35 mouse cellular contexts compared by ENCODE assay signal in genomic region chr11:12315670-12316069, GRCm38 (mm10).
DNase-seq lines count a peak whose midpoint lies in the region; ATAC-seq and TF ChIP-seq lines count a peak whose summit lies in the region.
"Had no signal": no experiment of that assay in that cellular context is flagged by ENCODE, and none has a peak within 500 bp of the region (broad histone marks: within the 10 kb centered on the region; RNA-seq: fewer than 3 reads in every experiment).

No protein-coding gene starts in this region.

- H3K9ac ChIP-seq in kidney, embryonic 16.5 days (replicated peaks; ENCODE audit: low read length): no peak overlapping the region
- no peak overlapping the region for H3K9ac ChIP-seq in heart, embryonic 13.5 days
- no peak overlapping the region for H3K9ac ChIP-seq in hindbrain, embryonic 12.5 days
- H3K9ac ChIP-seq: embryonic facial prominence, embryonic 15.5 days; forebrain, embryonic 12.5 days; forebrain, postnatal 0 days; hindbrain, embryonic 13.5 days; kidney, embryonic 15.5 days; liver, embryonic 12.5 days; liver, postnatal 0 days; midbrain, embryonic 15.5 days; neural tube, embryonic 15.5 days; stomach, embryonic 15.5 days had no signal

- no peak for TF ChIP-seq POLR2A in kidney, adult 2 months (IDR thresholded peaks at IDR 0.05; ENCODE audit: low read depth, low read length)

- H3K4me2 ChIP-seq in kidney, embryonic 16.5 days (replicated peaks; ENCODE audit: low read depth, low read length): no peak overlapping the region
- H3K4me2 ChIP-seq in heart, embryonic 13.5 days: no peak overlapping the region
- H3K4me2 ChIP-seq in hindbrain, embryonic 12.5 days (replicated peaks): no peak overlapping the region
- H3K4me2 ChIP-seq: embryonic facial prominence, embryonic 15.5 days; forebrain, embryonic 12.5 days; hindbrain, embryonic 13.5 days; kidney, embryonic 15.5 days; liver, embryonic 12.5 days; midbrain, embryonic 15.5 days; neural tube, embryonic 15.5 days; stomach, embryonic 15.5 days had no signal

- DNase-seq in gastrocnemius, adult 2 months: no peak
- no peak for DNase-seq in gastrocnemius, adult 8-10 months (ENCODE audit: low spot score in 2 of 2)
- peak; percentile 44 for DNase-seq in kidney, adult 2 months
- peak; percentile 28 to 31 for DNase-seq in heart, postnatal 10 days
- no peak for DNase-seq in left cerebral cortex, postnatal 10 days (ENCODE audit: extremely low spot score in 1 of 2, low spot score in 2 of 2)
- DNase-seq: adrenal gland, adult 2 months; adrenal gland, postnatal 36 days; cerebellum, adult 2 months; cerebellum, postnatal 25 days; forebrain, postnatal 0 days; gastrocnemius, postnatal 14 days; kidney, postnatal 36 days; left cerebral cortex, postnatal 4 days; liver, postnatal 0 days; lung, postnatal 10 days; retina, postnatal 1 day; right cerebral cortex, postnatal 14 days; thymus, adult 18-20 months; thymus, postnatal 25 days had no signal

- intact Hi-C loops in gastrocnemius, adult 2 months (cut with DNase I): loop anchor here (1.0 kb wide), 1 partner anchor 44 kb away; no protein-coding TSS in a partner anchor
- intact Hi-C loops in heart, postnatal 10 days (cut with DNase I): loop anchor here (2.0 to 5.0 kb wide), 2 partner anchors 21 to 217 kb away; no protein-coding TSS in a partner anchor
- intact Hi-C loops in left cerebral cortex, postnatal 10 days (cut with DNase I): loop anchor here (2.0 to 10.0 kb wide), 2 partner anchors 43 to 219 kb away; no protein-coding TSS in a partner anchor

- peak overlapping the region; percentile 75 for H3K27ac ChIP-seq in gastrocnemius, adult 2 months
- peak overlapping the region; percentile 56 for H3K27ac ChIP-seq in kidney, adult 2 months (ENCODE audit: insufficient read depth, low read depth, low read length)
- H3K27ac ChIP-seq in kidney, embryonic 16.5 days (ENCODE audit: low read length): no peak overlapping the region
- H3K27ac ChIP-seq in heart, embryonic 13.5 days (replicated peaks): peak overlapping the region; percentile 66
- no peak overlapping the region for H3K27ac ChIP-seq in hindbrain, embryonic 12.5 days
- H3K27ac ChIP-seq: embryonic facial prominence, embryonic 10.5 days; embryonic facial prominence, embryonic 15.5 days; forebrain, embryonic 12.5 days; hindbrain, embryonic 13.5 days; kidney, embryonic 15.5 days; layer of hippocampus, adult 2 months; liver, embryonic 12.5 days; midbrain, embryonic 15.5 days; neural tube, embryonic 15.5 days had no signal

- no peaks in the 10 kb centered on the region for H3K36me3 ChIP-seq in kidney, adult 2 months (ENCODE audit: control insufficient read depth, insufficient read depth, low read length)
- H3K36me3 ChIP-seq in kidney, embryonic 16.5 days (ENCODE audit: insufficient read depth, low read length): no peaks in the 10 kb centered on the region
- no peaks in the 10 kb centered on the region for H3K36me3 ChIP-seq in heart, embryonic 13.5 days
- H3K36me3 ChIP-seq in hindbrain, embryonic 12.5 days: no peaks in the 10 kb centered on the region
- H3K36me3 ChIP-seq: embryonic facial prominence, embryonic 10.5 days; embryonic facial prominence, embryonic 15.5 days; forebrain, embryonic 12.5 days; hindbrain, embryonic 13.5 days; kidney, embryonic 15.5 days; liver, embryonic 12.5 days; midbrain, embryonic 15.5 days; neural tube, embryonic 15.5 days; stomach, embryonic 15.5 days had no signal

- 68% methylated on average over 3 of the region's 3 CpGs for WGBS in kidney, adult 2 months
- WGBS in kidney, embryonic 16.5 days: 79% methylated on average over 3 of the region's 3 CpGs
- WGBS in heart, embryonic 13.5 days: 42% methylated on average over 3 of the region's 3 CpGs
- WGBS in hindbrain, embryonic 12.5 days: 79% methylated on average over 3 of the region's 3 CpGs

- peak overlapping the region; percentile 63 for H3K4me3 ChIP-seq in gastrocnemius, adult 2 months
- no peak overlapping the region for H3K4me3 ChIP-seq in kidney, adult 2 months (ENCODE audit: insufficient read depth, low read depth, low read length)
- no peak overlapping the region for H3K4me3 ChIP-seq in kidney, embryonic 16.5 days (ENCODE audit: low read length)
- H3K4me3 ChIP-seq in heart, embryonic 13.5 days: no peak overlapping the region
- H3K4me3 ChIP-seq in hindbrain, embryonic 12.5 days: no peak overlapping the region
- H3K4me3 ChIP-seq: embryonic facial prominence, embryonic 10.5 days; embryonic facial prominence, embryonic 15.5 days; forebrain, embryonic 12.5 days; hindbrain, embryonic 13.5 days; kidney, embryonic 15.5 days; layer of hippocampus, adult 2 months; liver, embryonic 12.5 days; midbrain, embryonic 15.5 days; neural tube, embryonic 15.5 days; stomach, embryonic 15.5 days had no signal

- H3K9me3 ChIP-seq in kidney, embryonic 16.5 days (ENCODE audit: low read length): no peaks in the 10 kb centered on the region
- no peaks in the 10 kb centered on the region for H3K9me3 ChIP-seq in heart, embryonic 13.5 days
- H3K9me3 ChIP-seq in hindbrain, embryonic 12.5 days (replicated peaks): no peaks in the 10 kb centered on the region
- H3K9me3 ChIP-seq: embryonic facial prominence, embryonic 10.5 days; embryonic facial prominence, embryonic 15.5 days; forebrain, embryonic 12.5 days; hindbrain, embryonic 13.5 days; kidney, embryonic 15.5 days; liver, embryonic 12.5 days; midbrain, embryonic 15.5 days; neural tube, embryonic 15.5 days; stomach, embryonic 15.5 days had no signal

- no peak for TF ChIP-seq CTCF in gastrocnemius, adult 2 months (IDR thresholded peaks at IDR 0.05)
- TF ChIP-seq CTCF in kidney, adult 2 months (conservative IDR thresholded peaks at IDR 0.05; ENCODE audit: insufficient read depth, insufficient read length, low read depth, low read length): no peak

- H3K4me1 ChIP-seq in kidney, adult 2 months (ENCODE audit: control insufficient read depth, insufficient read depth, low read length): no peaks in the 10 kb centered on the region
- peaks cover 6% of the 10 kb centered on the region; the same call in 1 of the 2 replicates for H3K4me1 ChIP-seq in kidney, embryonic 16.5 days (ENCODE audit: insufficient read depth, low read length)
- H3K4me1 ChIP-seq in heart, embryonic 13.5 days: peaks cover 22% of the 10 kb centered on the region
- no peaks in the 10 kb centered on the region for H3K4me1 ChIP-seq in hindbrain, embryonic 12.5 days
- H3K4me1 ChIP-seq: embryonic facial prominence, embryonic 10.5 days; embryonic facial prominence, embryonic 15.5 days; forebrain, embryonic 12.5 days; hindbrain, embryonic 13.5 days; kidney, embryonic 15.5 days; liver, embryonic 12.5 days; midbrain, embryonic 15.5 days; neural tube, embryonic 15.5 days; stomach, embryonic 15.5 days had no signal

- ATAC-seq in kidney, embryonic 16.5 days (ENCODE audit: low FRiP score, low TSS enrichment): no peak
- no peak for ATAC-seq in heart, embryonic 13.5 days (ENCODE audit: extremely low read depth, insufficient number of reproducible peaks, low FRiP score, low TSS enrichment)
- ATAC-seq in hindbrain, embryonic 12.5 days (ENCODE audit: low FRiP score): no peak
- ATAC-seq: activated CD4-positive, CD25-positive, alpha-beta regulatory T cell, adult 4 months; forebrain, postnatal 0 days; intestine, postnatal 0 days; liver, embryonic 12.5 days; liver, postnatal 0 days; midbrain, embryonic 15.5 days had no signal

- no peaks in the 10 kb centered on the region for H3K27me3 ChIP-seq in kidney, adult 2 months (replicated peaks; ENCODE audit: control insufficient read depth, insufficient read depth, low read length)
- no peaks in the 10 kb centered on the region for H3K27me3 ChIP-seq in kidney, embryonic 16.5 days (ENCODE audit: insufficient read depth, low read length)
- no peaks in the 10 kb centered on the region for H3K27me3 ChIP-seq in heart, embryonic 13.5 days (replicated peaks)
- no peaks in the 10 kb centered on the region for H3K27me3 ChIP-seq in hindbrain, embryonic 12.5 days
- H3K27me3 ChIP-seq: CH12.LX; embryonic facial prominence, embryonic 15.5 days; forebrain, embryonic 12.5 days; hindbrain, embryonic 13.5 days; kidney, embryonic 15.5 days; liver, embryonic 12.5 days; neural tube, embryonic 15.5 days; stomach, embryonic 15.5 days had no signal

Comparison
In these comparisons a context has a peak if more than half of its experiments do, and no peak if none do; other contexts are left out.
1. H3K27ac ChIP-seq: peak in gastrocnemius, adult 2 months (single experiment), kidney, adult 2 months (single experiment) and heart, embryonic 13.5 days (single experiment); none in kidney, embryonic 16.5 days (single experiment) and hindbrain, embryonic 12.5 days (single experiment).
2. DNase-seq: peak in kidney, adult 2 months (single experiment) and heart, postnatal 10 days (2 of 2); none in gastrocnemius, adult 2 months (single experiment), gastrocnemius, adult 8-10 months (0 of 2) and left cerebral cortex, postnatal 10 days (0 of 2).